In genomic region chr16:95092471-95093221, GRCm38 (mm10) we compare ENCODE assay signal across 28 mouse cellular contexts.
A peak's percentile ranks its signal among the peaks of the same experiment; 100 is the strongest.
DNase-seq lines count a peak whose midpoint lies in the region; ATAC-seq and TF ChIP-seq lines count a peak whose summit lies in the region.
"Had no signal": no experiment of that assay in that cellular context is flagged by ENCODE, and none has a peak within 500 bp of the region (broad histone marks: within the 10 kb centered on the region; RNA-seq: fewer than 3 reads in every experiment).

No protein-coding gene starts in this region.

- H3K9ac ChIP-seq in forebrain, postnatal 0 days: no peak overlapping the region
- H3K9ac ChIP-seq in forebrain, embryonic 16.5 days (replicated peaks; ENCODE audit: low read depth, low read length): no peak overlapping the region
- H3K9ac ChIP-seq: embryonic facial prominence, embryonic 12.5 days; heart, embryonic 15.5 days; limb, embryonic 12.5 days; liver, embryonic 15.5 days; lung, embryonic 14.5 days had no signal

- intact Hi-C loops in left cerebral cortex, postnatal 14 days (cut with DNase I): no loop called here
- intact Hi-C loops in left cerebral cortex, adult 2 months (cut with DNase I): no loop called here

- no peaks in the 10 kb centered on the region for H3K36me3 ChIP-seq in forebrain, postnatal 0 days (ENCODE audit: insufficient read depth)
- H3K36me3 ChIP-seq in forebrain, embryonic 16.5 days (ENCODE audit: control insufficient read depth, insufficient read depth): no peaks in the 10 kb centered on the region
- H3K36me3 ChIP-seq: embryonic facial prominence, embryonic 12.5 days; heart, embryonic 10.5 days; heart, embryonic 15.5 days; limb, embryonic 12.5 days; liver, embryonic 15.5 days had no signal

- no peaks in the 10 kb centered on the region for H3K27me3 ChIP-seq in forebrain, postnatal 0 days (ENCODE audit: insufficient read depth, low read length)
- no peaks in the 10 kb centered on the region for H3K27me3 ChIP-seq in forebrain, embryonic 16.5 days (replicated peaks; ENCODE audit: control insufficient read depth, insufficient read depth, low read length)
- H3K27me3 ChIP-seq: embryonic facial prominence, embryonic 12.5 days; heart, embryonic 15.5 days; limb, embryonic 12.5 days; liver, embryonic 15.5 days; Patski had no signal

- WGBS in forebrain, postnatal 0 days: 34% methylated on average over 6 of the region's 6 CpGs
- 57% methylated on average over 6 of the region's 6 CpGs for WGBS in forebrain, embryonic 16.5 days

- H3K9me3 ChIP-seq in forebrain, postnatal 0 days (ENCODE audit: low read length): no peaks in the 10 kb centered on the region
- no peaks in the 10 kb centered on the region for H3K9me3 ChIP-seq in forebrain, embryonic 16.5 days (ENCODE audit: control insufficient read depth, low read length)
- H3K9me3 ChIP-seq: embryonic facial prominence, embryonic 12.5 days; heart, embryonic 10.5 days; heart, embryonic 15.5 days; limb, embryonic 12.5 days; liver, embryonic 15.5 days had no signal

- peak; percentile 82 for ATAC-seq in forebrain, postnatal 0 days
- no peak for ATAC-seq in forebrain, embryonic 16.5 days
- ATAC-seq: forebrain, embryonic 14.5 days; intestine, postnatal 0 days; Patski had no signal

- H3K4me3 ChIP-seq in forebrain, postnatal 0 days (ENCODE audit: low read depth, low read length): no peak overlapping the region
- H3K4me3 ChIP-seq in forebrain, embryonic 16.5 days (replicated peaks; ENCODE audit: low read length): no peak overlapping the region
- no peak overlapping the region for H3K4me3 ChIP-seq in left cerebral cortex, adult 2 months
- H3K4me3 ChIP-seq: embryonic facial prominence, embryonic 12.5 days; heart, embryonic 10.5 days; heart, embryonic 15.5 days; layer of hippocampus, adult 2 months; limb, embryonic 12.5 days; liver, embryonic 15.5 days had no signal

- no peak overlapping the region for H3K4me2 ChIP-seq in forebrain, postnatal 0 days (ENCODE audit: low read depth)
- no peak overlapping the region for H3K4me2 ChIP-seq in forebrain, embryonic 16.5 days (ENCODE audit: low read length)
- H3K4me2 ChIP-seq: embryonic facial prominence, embryonic 12.5 days; heart, embryonic 15.5 days; limb, embryonic 12.5 days; liver, embryonic 15.5 days; lung, embryonic 14.5 days had no signal

- H3K27ac ChIP-seq in forebrain, postnatal 0 days (ENCODE audit: low read depth, low read length): no peak overlapping the region
- no peak overlapping the region for H3K27ac ChIP-seq in forebrain, embryonic 16.5 days (ENCODE audit: low read length)
- no peak overlapping the region for H3K27ac ChIP-seq in left cerebral cortex, adult 2 months
- H3K27ac ChIP-seq: embryonic facial prominence, embryonic 12.5 days; heart, embryonic 10.5 days; heart, embryonic 15.5 days; layer of hippocampus, adult 2 months; limb, embryonic 12.5 days; liver, embryonic 15.5 days had no signal

- DNase-seq in forebrain, postnatal 0 days: peak; percentile 68
- DNase-seq in left cerebral cortex, postnatal 14 days (ENCODE audit: low spot score in 2 of 2): peak; percentile 19 to 46
- no peak for DNase-seq in left cerebral cortex, adult 2 months (ENCODE audit: extremely low spot score in 1 of 2, low spot score in 2 of 2)
- DNase-seq in brain, adult 2 months (ENCODE audit: low read depth, low spot score): peak; percentile 51
- DNase-seq in right cerebral cortex, postnatal 4 days: peak; percentile 25
- no peak for DNase-seq in urinary bladder, postnatal 4 days (ENCODE audit: low spot score in 2 of 2)
- DNase-seq: adrenal gland, postnatal 10 days; cerebellum, adult 8-10 months; embryo, embryonic 11 days; gastrocnemius, postnatal 10 days; kidney, adult 9 months; kidney, postnatal 10 days; lung, embryonic 14.5 days; lung, postnatal 14 days; midbrain, embryonic 14.5 days; spleen, adult 18-20 months; thymus, adult 18-20 months; thymus, postnatal 25 days had no signal

- TF ChIP-seq CTCF in forebrain, postnatal 0 days (IDR thresholded peaks at IDR 0.05; ENCODE audit: low read depth): no peak
- TF ChIP-seq CTCF in left cerebral cortex, adult 2 months (IDR thresholded peaks at IDR 0.05): no peak

- peaks cover 11% of the 10 kb centered on the region; the same call in 1 of the 2 replicates for H3K4me1 ChIP-seq in forebrain, postnatal 0 days (ENCODE audit: insufficient read depth)
- H3K4me1 ChIP-seq in forebrain, embryonic 16.5 days (replicated peaks; ENCODE audit: control insufficient read depth, insufficient read depth, low read length): no peaks in the 10 kb centered on the region
- H3K4me1 ChIP-seq: embryonic facial prominence, embryonic 12.5 days; heart, embryonic 10.5 days; heart, embryonic 15.5 days; limb, embryonic 12.5 days; liver, embryonic 15.5 days had no signal

Comparison
In these comparisons a context has a peak if more than half of its experiments do, and no peak if none do; other contexts are left out.
1. DNase-seq: peak in forebrain, postnatal 0 days (single experiment), left cerebral cortex, postnatal 14 days (2 of 2), brain, adult 2 months (single experiment) and right cerebral cortex, postnatal 4 days (single experiment); none in left cerebral cortex, adult 2 months (0 of 2) and urinary bladder, postnatal 4 days (0 of 2).